In the genomic region with DNA sequence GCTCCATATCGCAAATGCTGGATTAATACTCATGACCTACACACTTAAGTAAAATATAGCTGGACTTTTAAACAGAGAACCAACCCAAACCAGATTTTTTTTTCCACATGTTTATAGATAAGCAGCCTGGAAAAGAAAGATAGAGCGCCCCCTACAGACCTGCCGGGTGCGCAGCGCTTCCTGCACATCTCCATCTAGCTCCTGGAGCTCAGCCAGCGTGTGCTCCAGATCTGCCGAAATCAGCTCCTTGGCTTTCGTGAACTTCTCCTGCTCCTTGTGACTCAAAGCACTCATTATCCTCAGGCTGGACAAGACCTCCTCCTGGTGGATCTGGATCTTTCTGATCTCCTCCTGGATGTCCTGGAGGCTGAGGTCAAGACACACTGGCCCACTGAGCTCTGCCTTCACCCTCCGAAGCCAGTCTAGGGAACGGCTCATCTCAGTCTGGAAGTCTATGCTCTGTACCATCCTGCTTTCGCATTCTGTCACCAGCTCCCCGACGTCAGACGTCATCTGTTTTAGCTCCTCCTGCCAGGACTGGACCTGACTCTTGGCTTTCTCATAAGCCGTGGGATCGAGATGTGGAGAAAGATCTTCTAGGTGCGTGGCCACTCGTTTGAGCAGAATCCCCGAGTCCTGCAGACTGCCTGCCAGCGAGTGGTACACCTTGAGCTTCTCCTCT, we compare ENCODE assay signal across 9 mouse cellular contexts.
DNase-seq lines count a peak whose midpoint lies in the region; ATAC-seq and TF ChIP-seq lines count a peak whose summit lies in the region.
"Had no signal": no experiment of that assay in that cellular context is flagged by ENCODE, and none has a peak within 500 bp of the region (broad histone marks: within the 10 kb centered on the region; RNA-seq: fewer than 3 reads in every experiment).

No protein-coding gene starts in this region.

- no peak overlapping the region for H3K9ac ChIP-seq in kidney, embryonic 14.5 days (ENCODE audit: low read depth, low read length)
- H3K9ac ChIP-seq in lung, embryonic 14.5 days = no peak overlapping the region
- no peak overlapping the region for H3K9ac ChIP-seq in hindbrain, embryonic 12.5 days

- ATAC-seq in kidney, embryonic 14.5 days (ENCODE audit: low FRiP score, low TSS enrichment) = no peak
- no peak for ATAC-seq in G1E (ENCODE audit: extremely low read depth, insufficient number of reproducible peaks, low FRiP score, poor library complexity, severe bottlenecking)
- no peak for ATAC-seq in lung, embryonic 14.5 days (ENCODE audit: insufficient read depth)
- no peak for ATAC-seq in hindbrain, embryonic 12.5 days (ENCODE audit: low FRiP score)

- TF ChIP-seq CTCF in G1E (IDR thresholded peaks at IDR 0.05; ENCODE audit: low read depth, low read length) = peak; percentile 51
- peak; percentile 12; the same call in 1 of the 2 replicates for TF ChIP-seq CTCF in lung, embryonic 14.5 days (IDR thresholded peaks at IDR 0.05; ENCODE audit: low read depth)

- peak; percentile 25 to 39 for DNase-seq in kidney, postnatal 4 days
- no peak for DNase-seq in G1E (ENCODE audit: low spot score)
- DNase-seq in cerebellum, adult 8-10 months = peak; percentile 63
- peak; percentile 22 for DNase-seq in lung, embryonic 14.5 days
- no peak for DNase-seq in embryo, embryonic 10.5 days (ENCODE audit: low spot score)
- DNase-seq in midbrain, embryonic 10.5 days (ENCODE audit: low spot score) = no peak

- no peaks in the 10 kb centered on the region for H3K36me3 ChIP-seq in kidney, embryonic 14.5 days (ENCODE audit: control insufficient read depth, insufficient read depth, low read length)
- H3K36me3 ChIP-seq in G1E (replicated peaks) = no peaks in the 10 kb centered on the region
- H3K36me3 ChIP-seq in lung, embryonic 14.5 days (ENCODE audit: insufficient read depth) = peaks cover 12% of the 10 kb centered on the region; the same call in 1 of the 2 replicates
- no peaks in the 10 kb centered on the region for H3K36me3 ChIP-seq in hindbrain, embryonic 12.5 days
- H3K36me3 ChIP-seq in midbrain, embryonic 10.5 days = no peaks in the 10 kb centered on the region

- H3K4me3 ChIP-seq in kidney, embryonic 14.5 days (ENCODE audit: low read length) = no peak overlapping the region
- H3K4me3 ChIP-seq in G1E (ENCODE audit: low read depth, low read length) = no peak overlapping the region
- H3K4me3 ChIP-seq in lung, embryonic 14.5 days (ENCODE audit: low read depth, low read length) = no peak overlapping the region
- no peak overlapping the region for H3K4me3 ChIP-seq in hindbrain, embryonic 12.5 days
- no peak overlapping the region for H3K4me3 ChIP-seq in midbrain, embryonic 10.5 days
- H3K4me3 ChIP-seq: megakaryocyte, embryonic 14.5 days had no signal

- no peaks in the 10 kb centered on the region for H3K4me1 ChIP-seq in kidney, embryonic 14.5 days (ENCODE audit: control insufficient read depth, insufficient read depth, low read length)
- peaks cover 7% of the 10 kb centered on the region; the same call in 1 of the 2 replicates for H3K4me1 ChIP-seq in G1E (ENCODE audit: insufficient read depth, low read depth, low read length)
- no peaks in the 10 kb centered on the region for H3K4me1 ChIP-seq in lung, embryonic 14.5 days (ENCODE audit: insufficient read depth)
- H3K4me1 ChIP-seq in hindbrain, embryonic 12.5 days = no peaks in the 10 kb centered on the region
- H3K4me1 ChIP-seq in midbrain, embryonic 10.5 days = no peaks in the 10 kb centered on the region

- no peak overlapping the region for H3K27ac ChIP-seq in kidney, embryonic 14.5 days (ENCODE audit: low read depth, low read length)
- H3K27ac ChIP-seq in lung, embryonic 14.5 days (ENCODE audit: low read depth) = no peak overlapping the region
- no peak overlapping the region for H3K27ac ChIP-seq in hindbrain, embryonic 12.5 days
- H3K27ac ChIP-seq in midbrain, embryonic 10.5 days (replicated peaks) = no peak overlapping the region

- no peaks in the 10 kb centered on the region for H3K9me3 ChIP-seq in kidney, embryonic 14.5 days (ENCODE audit: control insufficient read depth, low read length)
- H3K9me3 ChIP-seq in G1E (replicated peaks) = no peaks in the 10 kb centered on the region
- H3K9me3 ChIP-seq in lung, embryonic 14.5 days (ENCODE audit: low read depth, low read length) = no peaks in the 10 kb centered on the region
- H3K9me3 ChIP-seq in hindbrain, embryonic 12.5 days (replicated peaks) = no peaks in the 10 kb centered on the region
- no peaks in the 10 kb centered on the region for H3K9me3 ChIP-seq in midbrain, embryonic 10.5 days (replicated peaks)
- H3K9me3 ChIP-seq: megakaryocyte, embryonic 14.5 days had no signal

- WGBS in kidney, embryonic 14.5 days = 81% methylated on average over 20 of the region's 20 CpGs
- WGBS in lung, embryonic 14.5 days = 77% methylated on average over 20 of the region's 20 CpGs
- WGBS in hindbrain, embryonic 12.5 days = 79% methylated on average over 20 of the region's 20 CpGs
- WGBS in midbrain, embryonic 10.5 days = 79% methylated on average over 20 of the region's 20 CpGs

- H3K4me2 ChIP-seq in kidney, embryonic 14.5 days (replicated peaks; ENCODE audit: low read depth, low read length) = no peak overlapping the region
- H3K4me2 ChIP-seq in lung, embryonic 14.5 days = no peak overlapping the region
- H3K4me2 ChIP-seq in hindbrain, embryonic 12.5 days (replicated peaks) = no peak overlapping the region

- no peaks in the 10 kb centered on the region for H3K27me3 ChIP-seq in kidney, embryonic 14.5 days (ENCODE audit: control insufficient read depth, insufficient read depth, low read length)
- H3K27me3 ChIP-seq in G1E (ENCODE audit: insufficient read depth, low read length) = peaks cover 3% of the 10 kb centered on the region; the same call in 1 of the 2 replicates
- H3K27me3 ChIP-seq in lung, embryonic 14.5 days (ENCODE audit: insufficient read depth, low read length) = no peaks in the 10 kb centered on the region
- H3K27me3 ChIP-seq in hindbrain, embryonic 12.5 days = no peaks in the 10 kb centered on the region
- no peaks in the 10 kb centered on the region for H3K27me3 ChIP-seq in midbrain, embryonic 10.5 days (ENCODE audit: low read depth, poor library complexity, severe bottlenecking)
- H3K27me3 ChIP-seq: megakaryocyte, embryonic 14.5 days had no signal

Comparison
In these comparisons a context has a peak if more than half of its experiments do, and no peak if none do; other contexts are left out.
1. DNase-seq: peak in kidney, postnatal 4 days (2 of 2), cerebellum, adult 8-10 months (single experiment) and lung, embryonic 14.5 days (single experiment); none in G1E (single experiment), embryo, embryonic 10.5 days (single experiment) and midbrain, embryonic 10.5 days (single experiment).